Mouse (Mus musculus) midbrain, embryonic 14.5 days (tissue): ENCODE measurements at regions not wholly inside any gene's neighbourhood (a gene's known extent, or its start where the extent isn't known, plus 50 kb on each side); places are given as distances from the start of the nearest gene placed in this dataset.

ENCODE experiments used
- ATAC-seq: fragments of 200-750 bp; cut with Nextera tagmentation; 2 replicates; pipeline ENCODE4 v1.8.0; 2017; ENCODE audit warnings: moderate number of reproducible peaks, moderate library complexity; ENCODE audit not compliant: low FRiP score, low TSS enrichment
- DNase-seq: peaks from one replicate; pipeline ENCODE4 v3.0.0-alpha.2; 2015
- H3K27ac ChIP-seq: fragments of 300-500 bp; sonication (generic); replicated peaks from 2 replicates; pipeline ENCODE4 v1.5.1; 2014; ENCODE audit warnings: mild to moderate bottlenecking, low read depth, low read length, moderate library complexity
- H3K27me3 ChIP-seq: fragments of 300-500 bp; sonication (generic); 2 replicates; pipeline ENCODE4 v1.6.1; 2014; ENCODE audit warnings: low read length, control low read depth, mixed read lengths; ENCODE audit not compliant: control insufficient read depth, insufficient read depth
- H3K36me3 ChIP-seq: fragments of 300-500 bp; sonication (generic); 2 replicates; pipeline ENCODE4 v1.6.1; 2014; ENCODE audit warnings: low read length, control low read depth; ENCODE audit not compliant: control insufficient read depth, insufficient read depth
- H3K4me1 ChIP-seq: fragments of 300-500 bp; sonication (generic); 2 replicates; pipeline ENCODE4 v1.6.1; 2014; ENCODE audit warnings: mild to moderate bottlenecking, antibody characterized with exemption, low read length, control low read depth; ENCODE audit not compliant: control insufficient read depth, insufficient read depth
- H3K4me2 ChIP-seq: fragments of 300-500 bp; sonication (generic); 2 replicates; pipeline ENCODE4 v1.6.1; 2014; ENCODE audit warnings: mild to moderate bottlenecking, low read length, moderate library complexity
- H3K4me3 ChIP-seq: fragments of 300-500 bp; sonication (generic); replicated peaks from 2 replicates; pipeline ENCODE4 v1.5.1; 2014; ENCODE audit warnings: low read depth, low read length
- H3K9ac ChIP-seq: fragments of 300-500 bp; sonication (generic); replicated peaks from 2 replicates; pipeline ENCODE4 v1.6.1; 2014; ENCODE audit warnings: mild to moderate bottlenecking, low read length, moderate library complexity
- H3K9me3 ChIP-seq: fragments of 300-500 bp; sonication (generic); 2 replicates; pipeline ENCODE4 v1.6.1; 2016; ENCODE audit warnings: low read length, control low read depth, mixed read lengths; ENCODE audit not compliant: control insufficient read depth
- WGBS: fragments of 180-500 bp; shearing (Covaris S2); extraction: QIAGEN DNeasy Blood & Tissue Kit; methylation state at CpG from one replicate; pipeline ENCODE4 v1.1.7; 2014; 5-methylcytosine and 5-hydroxymethylcytosine counted together

DNA sequence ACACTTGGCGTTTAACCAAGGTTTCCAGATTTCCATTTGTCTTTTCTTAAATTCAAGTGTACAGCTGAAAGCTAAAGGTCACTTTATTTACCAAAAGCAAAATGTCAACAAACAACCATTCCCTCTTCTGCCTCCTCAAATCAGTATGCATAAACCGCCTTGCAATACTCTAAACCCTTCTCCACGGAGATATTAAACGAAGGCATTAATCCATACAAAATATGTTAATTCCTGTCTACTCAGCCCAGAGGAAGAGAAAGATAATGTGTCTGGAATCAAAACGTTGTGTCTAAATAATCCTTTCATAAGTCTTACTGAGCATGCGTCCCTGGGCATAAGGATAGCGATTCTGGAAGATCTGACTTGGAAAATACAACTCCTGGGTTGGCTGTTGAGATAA, 1506.5 kb downstream of the Stim2 start:
- H3K9ac ChIP-seq, result no peak overlapping the region
- no peaks in the 10 kb centered on the region for H3K27me3 ChIP-seq
- H3K4me3 ChIP-seq, result no peak overlapping the region
- WGBS, result 40% methylated on average over 7 of the region's 7 CpGs
- no peaks in the 10 kb centered on the region for H3K36me3 ChIP-seq
- ATAC-seq, result peak; percentile 43; the same call in 1 of the 2 replicates
- no peak overlapping the region for H3K4me2 ChIP-seq
- H3K27ac ChIP-seq, result no peak overlapping the region
- H3K9me3 ChIP-seq, result no peaks in the 10 kb centered on the region
- no peaks in the 10 kb centered on the region for H3K4me1 ChIP-seq
- peak; percentile 49 for DNase-seq

DNA sequence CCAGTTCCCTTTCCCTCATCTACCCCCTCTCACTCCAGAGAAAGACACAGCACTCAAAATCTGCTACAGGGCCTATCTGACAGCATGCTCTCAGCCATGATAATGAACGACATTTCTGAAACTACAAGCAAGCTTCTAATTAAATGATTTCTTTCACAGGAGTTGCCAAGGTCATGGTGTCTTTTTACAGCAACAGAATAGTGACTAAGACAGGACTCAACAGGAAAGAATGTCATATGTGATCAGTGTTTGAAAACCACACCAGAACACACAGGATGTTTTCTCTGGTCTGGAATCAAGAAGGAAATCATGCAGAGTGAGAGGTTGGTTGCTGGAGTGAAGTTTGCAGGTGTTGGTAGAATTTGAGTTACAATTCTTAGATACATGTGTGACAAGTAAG, 1507.6 kb downstream of the Stim2 start:
- 55% methylated on average over 1 of the region's 1 CpGs for WGBS
- H3K36me3 ChIP-seq, result no peaks in the 10 kb centered on the region
- H3K27me3 ChIP-seq, result no peaks in the 10 kb centered on the region
- H3K4me2 ChIP-seq, result no peak overlapping the region
- no peak for DNase-seq
- no peak for ATAC-seq
- no peak overlapping the region for H3K27ac ChIP-seq
- H3K4me1 ChIP-seq, result no peaks in the 10 kb centered on the region
- H3K9ac ChIP-seq, result no peak overlapping the region
- H3K9me3 ChIP-seq, result no peaks in the 10 kb centered on the region
- H3K4me3 ChIP-seq, result no peak overlapping the region

DNA sequence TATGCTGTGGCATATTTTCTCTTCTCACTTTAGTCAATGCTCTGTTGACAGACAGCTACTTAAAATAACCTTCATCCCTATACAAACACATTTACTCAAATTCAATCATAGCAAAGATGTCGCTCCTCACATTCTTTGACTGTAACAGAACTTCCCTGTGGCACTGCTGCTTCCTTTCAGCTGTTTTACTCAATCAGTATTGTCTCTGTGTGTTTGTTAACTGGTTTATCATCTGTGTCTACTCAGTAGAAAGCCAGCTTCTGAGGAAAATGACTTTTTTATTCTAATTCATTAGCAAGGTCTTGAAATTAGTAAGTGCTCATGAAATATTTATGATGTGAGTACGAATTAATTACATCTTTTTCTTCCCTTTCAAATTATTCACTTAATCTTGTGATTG, 1516.0 kb downstream of the Stim2 start:
- H3K36me3 ChIP-seq, result no peaks in the 10 kb centered on the region
- H3K9ac ChIP-seq, result no peak overlapping the region
- H3K27ac ChIP-seq, result no peak overlapping the region
- no peak overlapping the region for H3K4me2 ChIP-seq
- no peak overlapping the region for H3K4me3 ChIP-seq
- H3K9me3 ChIP-seq, result no peaks in the 10 kb centered on the region
- 55% methylated on average over 2 of the region's 2 CpGs for WGBS
- H3K4me1 ChIP-seq, result no peaks in the 10 kb centered on the region
- DNase-seq (no peak), ATAC-seq (no peak)
- no peaks in the 10 kb centered on the region for H3K27me3 ChIP-seq

DNA sequence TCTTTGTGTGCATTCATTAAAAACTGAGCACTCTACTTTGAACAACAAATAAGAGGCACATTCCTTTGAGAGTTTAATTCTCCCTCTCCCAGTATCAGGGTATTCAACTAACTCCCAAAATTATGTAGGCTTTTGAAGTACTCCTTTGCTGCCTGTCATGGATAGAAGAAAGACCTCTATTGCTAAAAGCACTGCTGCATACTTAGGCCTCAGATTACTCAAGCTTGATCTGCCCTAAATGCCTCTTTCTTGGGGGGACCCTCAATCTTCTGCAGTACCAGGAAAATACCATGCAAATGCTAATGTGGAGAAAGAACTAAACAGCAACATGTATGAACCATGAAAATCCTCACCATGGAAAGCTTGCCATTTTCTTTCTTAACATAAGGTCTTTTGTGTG, 1552.9 kb downstream of the Stim2 start:
- no peaks in the 10 kb centered on the region for H3K27me3 ChIP-seq
- no peak overlapping the region for H3K4me3 ChIP-seq
- H3K36me3 ChIP-seq, result no peaks in the 10 kb centered on the region
- DNase-seq, result no peak
- no peaks in the 10 kb centered on the region for H3K4me1 ChIP-seq
- H3K9me3 ChIP-seq, result no peaks in the 10 kb centered on the region
- no peak overlapping the region for H3K9ac ChIP-seq
- H3K4me2 ChIP-seq, result no peak overlapping the region
- H3K27ac ChIP-seq, result no peak overlapping the region
- ATAC-seq, result no peak
